Mouse (Mus musculus) olfactory bulb, adult 2 months (tissue): Measurements from ENCODE around the gene Lrp10. TPM values are rescaled to one million over a fixed set of nuclear protein-coding genes. Genes with fewer than 3 reads are reported as not detected.

Source experiments
- H3K27ac ChIP-seq: fragments of 200-500 bp; 2 replicates; pipeline ENCODE4 v1.5.1; 2012; ENCODE audit warnings: low read depth, low read length; ENCODE audit not compliant: insufficient read depth
- H3K4me1 ChIP-seq: fragments of 200-500 bp; 2 replicates; pipeline ENCODE4 v1.6.1; 2012; ENCODE audit warnings: low read length; ENCODE audit not compliant: control insufficient read depth, insufficient read depth
- H3K4me3 ChIP-seq: fragments of 200-500 bp; 2 replicates; pipeline ENCODE4 v1.5.1; 2012; ENCODE audit warnings: mild to moderate bottlenecking, low read depth, low read length, moderate library complexity; ENCODE audit not compliant: insufficient read depth
- CTCF ChIP-seq: fragments of 200-500 bp; IDR thresholded peaks from 2 replicates; pipeline ENCODE4 v1.5.1; 2012; ENCODE audit warnings: low read depth, mild to moderate bottlenecking, low read length, moderate library complexity; ENCODE audit not compliant: insufficient read depth
- POLR2A ChIP-seq: fragments of 200-500 bp; IDR thresholded peaks from 2 replicates; pipeline ENCODE4 v1.6.1; 2012; ENCODE audit warnings: mild to moderate bottlenecking, low read depth, low read length, moderate library complexity; ENCODE audit not compliant: insufficient read depth
- WGBS: fragments of 180-500 bp; shearing (Covaris S2); methylation state at CpG from one replicate; pipeline ENCODE4 v1.1.7; 2018; 5-methylcytosine and 5-hydroxymethylcytosine counted together
- polyA plus RNA-seq: library from polyadenylated mRNA; stranded (reverse); fragments of >200 nt; gene quantifications from 2 replicates; pipeline ENCODE4 v1.2.4, GENCODE M21; 2012; ENCODE audit warnings: low replicate concordance; ENCODE audit not compliant: missing spikeins, insufficient read depth, insufficient read length

Gene Lrp10
- polyA plus RNA-seq, 1 experiment, result not detected

DNA sequence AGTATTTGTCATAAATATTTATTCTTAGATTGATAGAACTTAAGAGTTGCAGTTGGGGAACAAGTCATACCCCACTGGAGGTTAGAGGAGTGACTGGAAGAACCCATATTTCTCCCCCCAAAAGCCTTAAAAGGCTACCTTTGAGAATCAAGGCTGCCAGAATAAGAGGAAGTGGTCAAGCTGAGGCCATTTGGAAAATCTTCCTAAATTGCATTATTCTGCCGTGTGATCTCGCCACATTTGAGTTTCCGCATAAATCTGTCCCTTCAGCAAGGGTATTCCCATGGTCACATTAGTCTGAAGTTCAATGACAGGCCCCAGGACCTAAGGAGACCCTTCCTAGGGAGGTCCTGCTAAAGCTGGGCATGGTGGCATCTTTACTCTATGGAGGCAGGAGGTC, 21.4 kb upstream of the Lrp10 start:
- 87% methylated on average over 3 of the region's 3 CpGs for WGBS
- Histone ChIP-seq H3K27ac (no peak overlapping the region), H3K4me3 (no peak overlapping the region), H3K4me1 (peaks cover 21% of the 10 kb centered on the region; the same call in 1 of the 2 replicates)
- no peak for TF ChIP-seq POLR2A
- TF ChIP-seq CTCF, result no peak

DNA sequence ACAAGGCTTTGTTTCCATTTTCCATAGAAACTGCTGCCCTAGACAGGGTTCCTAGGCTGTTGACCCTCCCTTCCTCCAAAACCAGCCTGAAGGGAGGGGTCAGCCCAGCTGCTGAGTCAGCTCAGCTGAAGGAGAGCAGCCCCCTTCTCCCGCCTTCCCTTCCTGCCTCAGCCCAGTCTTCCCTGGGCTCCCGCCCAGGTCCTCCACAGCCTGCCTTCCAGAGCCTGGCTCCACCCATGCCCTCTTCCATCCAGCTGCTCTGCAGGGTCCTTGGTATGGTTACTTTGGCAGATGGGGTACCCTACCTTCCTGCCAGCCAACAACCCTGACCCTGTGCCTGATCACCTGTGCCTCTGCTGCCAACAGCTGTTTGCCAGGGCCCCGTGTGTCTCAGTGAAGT, 20.7 kb upstream of the Lrp10 start:
- Histone ChIP-seq H3K4me1 (peaks cover 21% of the 10 kb centered on the region; the same call in 1 of the 2 replicates), H3K4me3 (no peak overlapping the region), H3K27ac (no peak overlapping the region)
- WGBS, result 63% methylated on average over 3 of the region's 3 CpGs
- TF ChIP-seq POLR2A, result no peak
- TF ChIP-seq CTCF, result no peak

DNA sequence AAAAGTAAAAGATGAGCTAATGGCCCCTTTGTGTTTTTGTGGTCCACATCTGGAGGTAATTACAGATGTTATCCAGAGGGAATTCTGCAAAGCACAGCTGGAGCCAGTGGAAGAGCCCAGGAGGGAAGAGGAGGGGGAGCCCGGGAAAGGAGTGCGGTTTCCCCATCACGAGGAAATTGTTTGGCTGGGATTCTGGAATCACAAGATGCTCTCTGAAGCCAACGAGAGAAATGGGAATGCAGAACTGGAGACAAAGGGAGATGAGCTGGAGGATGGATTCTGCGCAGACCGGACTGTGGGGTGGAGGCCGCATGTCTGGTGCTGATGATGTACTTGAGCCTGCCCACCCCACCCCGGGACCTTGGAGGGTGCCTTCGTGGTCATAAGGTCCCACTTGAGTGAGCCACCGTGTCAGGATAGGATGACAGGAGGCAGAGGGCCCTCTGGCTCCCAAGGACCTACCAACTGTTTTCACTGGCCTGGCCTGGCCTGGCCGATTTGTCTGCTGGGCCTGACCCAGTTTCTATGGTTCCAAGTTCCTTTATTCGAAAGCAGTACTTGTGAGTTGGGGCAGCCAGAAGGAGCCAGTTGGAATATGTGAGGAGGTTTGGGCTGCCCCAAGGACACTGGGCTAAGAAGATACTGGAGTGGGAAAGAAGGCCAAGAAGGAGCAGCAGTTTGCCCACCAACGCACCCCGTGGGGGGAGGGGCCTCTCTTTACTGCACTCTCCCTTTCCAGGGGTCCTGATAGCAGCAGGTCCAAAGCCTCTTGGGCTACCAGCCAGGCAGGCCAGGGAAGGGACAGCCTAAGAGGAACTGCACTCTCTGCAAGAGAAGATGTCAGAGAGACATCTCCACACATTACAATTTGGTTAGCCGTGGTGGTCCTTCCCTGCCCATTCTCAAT, 20.0 kb upstream of the Lrp10 start:
- Histone ChIP-seq H3K4me1 (peaks cover 21% of the 10 kb centered on the region; the same call in 1 of the 2 replicates), H3K4me3 (no peak overlapping the region), H3K27ac (no peak overlapping the region)
- no peak for TF ChIP-seq POLR2A
- no peak for TF ChIP-seq CTCF
- WGBS, result 43% methylated on average over 15 of the region's 15 CpGs

DNA sequence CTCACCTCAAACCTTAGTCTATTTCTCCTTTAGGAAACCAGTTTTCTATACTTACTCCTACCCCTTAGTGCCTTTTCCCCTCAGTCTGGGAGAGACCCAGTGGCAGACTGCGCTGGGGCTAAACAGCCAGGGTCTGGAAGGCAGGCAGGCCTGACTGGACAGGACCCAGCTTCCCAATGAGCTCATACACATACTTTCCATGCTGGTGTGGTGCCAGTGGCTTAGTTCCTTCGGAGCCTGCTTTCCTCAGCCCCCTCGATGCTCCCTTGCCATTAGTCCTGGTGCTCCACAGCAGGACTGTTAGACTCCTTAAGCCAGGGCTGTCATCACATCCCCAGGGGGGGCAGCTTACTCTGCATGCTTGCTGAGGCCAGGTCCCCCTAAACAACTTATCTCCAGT, 18.5 kb upstream of the Lrp10 start:
- Histone ChIP-seq H3K27ac (no peak overlapping the region), H3K4me3 (no peak overlapping the region), H3K4me1 (peaks cover 19% of the 10 kb centered on the region)
- WGBS, result 50% methylated on average over 3 of the region's 3 CpGs
- TF ChIP-seq POLR2A (no peak), CTCF (no peak)

DNA sequence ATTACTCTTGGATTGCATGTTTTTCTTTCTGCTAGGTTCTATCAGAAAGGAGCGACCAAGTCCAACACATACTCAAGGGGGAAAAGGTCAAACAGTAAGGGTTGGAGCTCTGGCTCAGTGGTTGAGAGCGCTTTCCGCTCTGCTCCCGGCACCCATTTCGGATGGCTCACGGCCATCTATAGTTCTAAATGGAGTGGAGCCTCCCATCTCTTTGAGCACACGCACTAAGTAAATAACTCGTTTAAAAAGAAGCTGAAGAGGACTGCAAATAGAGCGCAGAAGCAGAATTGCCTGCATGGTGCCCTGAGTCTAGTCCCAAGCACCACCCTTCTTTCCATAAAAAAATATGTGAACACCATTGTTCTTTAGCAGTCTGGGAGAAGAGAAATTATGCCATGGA, 10.4 kb upstream of the Lrp10 start:
- TF ChIP-seq POLR2A (no peak), CTCF (no peak)
- WGBS, result 80% methylated on average over 9 of the region's 9 CpGs
- Histone ChIP-seq H3K4me3 (no peak overlapping the region), H3K27ac (no peak overlapping the region), H3K4me1 (peaks cover 4% of the 10 kb centered on the region)

DNA sequence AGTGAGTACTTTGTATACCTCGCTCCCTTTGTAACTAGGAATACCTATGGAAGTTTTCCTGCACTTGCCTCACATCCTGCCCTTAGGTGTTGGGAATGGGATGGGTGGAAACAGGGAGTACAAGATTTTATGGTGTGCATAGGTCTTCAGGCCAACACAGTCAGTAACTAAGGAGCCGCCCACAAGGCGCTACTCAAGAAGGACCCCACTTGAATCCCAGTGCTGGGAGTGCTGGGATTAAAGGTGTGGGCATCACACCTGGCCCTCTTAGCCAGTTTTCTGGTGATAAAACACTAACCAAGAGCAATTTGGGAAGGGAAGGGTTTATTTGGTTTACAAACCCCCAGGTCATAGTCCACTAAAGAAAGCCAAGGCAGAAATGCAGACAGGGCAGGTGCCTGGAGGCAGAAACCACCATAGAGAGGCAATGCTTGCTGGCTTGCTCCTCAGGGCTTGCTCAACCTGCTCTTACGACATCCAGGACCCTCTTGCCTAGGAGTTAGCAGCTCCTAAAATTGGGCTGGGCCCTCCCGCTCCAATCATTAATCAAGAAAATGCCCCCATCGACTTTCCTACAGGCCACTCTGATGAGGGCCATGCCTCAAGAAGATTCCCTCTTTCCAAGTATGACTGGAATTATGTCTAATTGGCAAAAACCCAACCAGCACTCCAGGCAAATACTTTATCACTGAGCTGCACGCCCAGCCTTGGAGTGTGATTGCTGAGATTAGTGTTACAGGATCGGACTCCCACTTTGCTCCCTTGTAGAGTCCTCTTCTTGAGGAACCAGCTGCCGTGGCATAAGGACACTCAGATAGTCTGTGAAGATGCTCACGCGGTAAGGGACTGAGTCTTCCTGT, 9.0 kb upstream of the Lrp10 start:
- Histone ChIP-seq H3K4me3 (no peak overlapping the region), H3K27ac (no peak overlapping the region), H3K4me1 (no peaks in the 10 kb centered on the region)
- no peak for TF ChIP-seq CTCF
- TF ChIP-seq POLR2A, result no peak
- 87% methylated on average over 11 of the region's 11 CpGs for WGBS

DNA sequence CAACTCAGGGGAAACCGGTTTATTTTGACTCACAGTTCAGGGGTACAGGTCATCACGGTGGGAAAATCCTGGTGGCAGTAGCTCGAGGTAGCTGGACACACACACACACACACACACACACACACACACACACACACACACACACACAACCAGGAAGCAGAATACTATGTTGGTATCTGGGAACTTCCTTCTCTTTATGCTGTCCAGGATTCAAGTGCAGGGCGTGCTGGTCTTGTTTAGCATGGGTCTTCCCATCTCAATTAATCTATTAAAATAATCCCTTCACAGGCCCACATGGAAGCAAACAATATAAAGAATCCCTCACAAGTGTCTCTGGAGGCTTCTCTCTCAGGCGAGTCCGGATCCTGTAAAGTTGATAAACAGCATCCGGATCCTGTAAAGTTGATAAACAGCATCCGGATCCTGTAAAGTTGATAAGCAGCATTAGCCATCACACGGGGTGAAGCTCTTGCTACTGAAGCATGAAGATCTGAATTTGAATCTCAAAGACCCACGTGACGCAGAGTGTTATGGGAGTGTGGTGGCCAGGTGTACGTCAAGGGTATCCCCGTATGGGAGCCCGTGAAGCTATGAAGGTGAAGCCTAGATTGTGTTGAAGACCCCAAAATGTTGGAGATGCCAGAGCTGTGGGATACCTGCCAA, 5.9 kb upstream of the Lrp10 start:
- WGBS, result 89% methylated on average over 14 of the region's 14 CpGs
- H3K4me1 ChIP-seq, result no peaks in the 10 kb centered on the region
- H3K4me3 ChIP-seq, result no peak overlapping the region
- no peak for TF ChIP-seq CTCF
- H3K27ac ChIP-seq, result no peak overlapping the region

DNA sequence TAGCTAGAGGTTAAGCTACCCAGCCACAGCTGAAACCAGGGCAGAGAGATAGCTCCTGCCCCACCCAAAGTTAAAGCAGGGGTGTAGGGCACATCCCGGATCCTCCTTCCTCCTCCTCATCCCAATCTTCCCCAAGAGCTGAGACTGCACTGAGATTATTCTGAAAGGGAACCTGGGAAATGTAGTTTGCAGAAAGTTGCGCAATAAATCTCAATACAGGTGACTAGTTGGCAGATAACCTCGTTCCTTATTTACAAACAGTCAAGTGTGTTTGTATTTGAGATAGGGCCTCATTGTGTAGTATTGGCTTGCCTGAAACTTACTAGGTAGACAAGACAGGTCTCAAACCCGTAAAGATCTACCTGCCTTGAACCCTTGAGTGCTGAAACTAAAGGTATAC, 1.8 kb upstream of the Lrp10 start:
- H3K4me3 ChIP-seq, result no peak overlapping the region
- TF ChIP-seq POLR2A (no peak), CTCF (no peak)
- no peak overlapping the region for H3K27ac ChIP-seq
- WGBS, result 83% methylated on average over 4 of the region's 4 CpGs
- peaks cover 3% of the 10 kb centered on the region; the same call in 1 of the 2 replicates for H3K4me1 ChIP-seq
